Mouse (Mus musculus): ENCODE results near the gene Slbp. TPM values are rescaled to one million over a fixed set of nuclear protein-coding genes. Genes with fewer than 3 reads are reported as not detected.

Gene Slbp
- total RNA-seq, 1 experiment from 2014 or later: 286 TPM

DNA sequence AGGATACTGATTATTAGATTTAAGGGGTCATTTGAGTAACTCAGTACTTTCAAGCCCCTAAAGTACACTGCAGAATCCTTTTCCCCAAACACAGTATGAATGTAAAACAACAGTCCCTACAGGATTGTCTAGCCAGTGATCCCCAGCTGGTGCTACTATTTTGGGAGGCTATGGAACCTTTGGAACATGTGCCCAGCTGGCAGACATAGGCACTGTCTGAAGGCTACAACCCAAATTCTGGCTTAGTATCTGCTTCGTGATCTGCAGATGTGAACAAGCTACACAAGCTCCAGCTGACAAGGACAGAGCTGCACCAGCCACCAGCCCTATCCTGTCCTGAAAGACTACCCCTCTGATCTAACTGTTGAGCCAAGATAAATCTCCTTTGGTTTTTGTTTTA is 19.8 kb downstream of the Slbp start:
- no peak for ATAC-seq (replicated peaks; ENCODE audit: low read depth, poor library complexity, severe bottlenecking)

DNA sequence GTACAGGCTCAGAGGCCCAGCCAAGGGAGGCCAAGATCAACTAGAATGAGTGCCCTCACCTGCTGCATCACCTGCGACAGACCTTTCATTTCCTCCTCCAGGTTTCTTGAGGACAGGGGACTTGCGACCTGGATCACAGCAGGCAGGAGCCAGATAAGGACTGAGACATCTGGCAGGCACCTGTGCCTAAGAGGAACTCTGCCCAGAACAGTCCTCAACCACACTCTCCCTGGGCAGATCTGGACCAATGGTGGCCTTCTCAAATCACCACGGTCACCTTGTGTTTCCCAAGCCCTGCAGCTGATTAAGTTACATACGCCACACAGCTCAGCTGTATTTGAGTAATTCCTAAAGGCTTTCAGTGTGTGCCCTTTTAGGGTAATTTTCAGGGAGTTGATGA is 21.8 kb downstream of the Slbp start:
- ATAC-seq (replicated peaks; ENCODE audit: low read depth, poor library complexity, severe bottlenecking): no peak

DNA sequence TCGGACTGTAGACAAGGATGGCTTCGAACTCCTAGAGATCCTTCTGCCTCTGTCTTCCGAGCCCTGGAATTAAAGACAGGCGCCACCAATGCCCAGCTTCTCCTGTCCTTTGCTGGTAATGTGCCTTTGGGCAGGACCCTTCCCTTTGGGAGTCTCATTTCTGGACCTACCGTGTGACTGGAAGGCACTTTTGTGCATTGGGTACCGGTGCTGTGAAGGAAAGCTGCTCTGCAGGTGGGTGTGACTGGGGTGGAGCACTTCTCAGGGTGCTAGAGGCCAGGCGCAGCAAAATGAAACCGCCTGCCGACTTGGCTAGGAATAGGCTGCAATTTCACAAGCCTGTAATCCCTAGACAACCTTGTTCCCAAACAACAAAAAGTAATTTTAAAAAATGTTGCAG is 22.3 kb downstream of the Slbp start:
- no peak for ATAC-seq (replicated peaks; ENCODE audit: low read depth, poor library complexity, severe bottlenecking)

DNA sequence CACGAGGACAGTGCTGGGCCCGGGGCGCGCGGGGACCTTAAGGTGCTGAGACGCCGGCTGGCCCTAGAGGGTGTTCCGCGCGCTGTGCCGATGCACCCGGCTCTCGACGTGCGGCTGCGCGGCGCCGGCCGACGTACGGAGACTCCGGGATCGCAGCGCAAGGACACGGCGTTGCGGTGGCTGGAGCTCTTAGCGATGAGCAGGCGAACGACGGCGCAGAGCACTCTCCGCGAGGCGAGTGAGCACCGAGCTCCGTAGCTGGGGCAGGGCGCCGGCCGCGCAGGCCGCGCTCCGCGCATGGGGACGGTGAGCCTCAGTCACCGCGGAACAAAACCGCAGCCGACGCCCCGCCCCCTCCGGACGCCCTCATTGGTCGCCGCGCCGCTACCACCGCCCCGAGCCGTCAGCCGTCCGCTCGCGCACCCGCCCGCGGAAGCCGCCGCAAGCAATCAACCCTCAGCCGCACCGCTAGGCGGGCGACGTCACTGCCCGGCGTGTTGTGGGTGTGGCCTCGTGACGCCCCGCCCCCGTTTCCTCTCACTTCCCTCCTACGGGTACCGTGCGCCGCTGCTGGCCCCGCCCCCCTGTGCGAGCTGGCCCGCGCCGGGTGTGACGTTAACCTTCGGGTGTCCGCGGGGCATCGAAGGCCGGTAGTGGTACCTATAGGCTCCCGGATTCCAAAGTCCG is 22.9 kb downstream of the Slbp start, which contains the start of the genes Fam53a and Gm9903:
Gene Fam53a, minus strand, starts transcription at position 335 of the 687 bp plus-strand sequence.
Gene Gm9903, plus strand, starts transcription at position 625 of the 687 bp plus-strand sequence.
- ATAC-seq (replicated peaks; ENCODE audit: low read depth, poor library complexity, severe bottlenecking): peak; percentile 89

DNA sequence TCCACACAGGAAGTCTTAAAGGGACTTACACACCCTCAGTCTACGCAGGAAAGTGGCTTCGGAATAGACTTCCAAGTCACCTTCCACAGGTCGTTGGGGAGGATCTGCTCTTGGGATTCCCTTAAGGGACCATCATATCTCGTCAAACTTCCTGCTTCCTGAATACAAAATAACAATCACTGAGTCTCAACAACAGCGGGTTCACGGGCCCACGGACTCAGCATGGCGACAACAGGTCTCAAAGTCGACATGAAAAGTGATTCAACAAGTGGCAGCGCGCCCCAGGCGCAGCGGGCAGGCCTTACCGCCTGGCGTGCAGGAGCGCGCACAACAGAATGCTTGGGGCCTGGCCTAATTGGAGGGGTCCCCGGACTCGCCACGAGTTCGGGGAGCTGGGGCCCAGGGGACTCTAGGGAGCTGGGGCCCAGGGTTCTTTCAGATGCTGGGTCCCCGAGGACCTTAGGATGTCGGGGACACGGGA is 23.5 kb downstream of the Slbp start:
- ATAC-seq (replicated peaks; ENCODE audit: low read depth, poor library complexity, severe bottlenecking): peak; percentile 10; the same call in 1 of the 2 replicates

DNA sequence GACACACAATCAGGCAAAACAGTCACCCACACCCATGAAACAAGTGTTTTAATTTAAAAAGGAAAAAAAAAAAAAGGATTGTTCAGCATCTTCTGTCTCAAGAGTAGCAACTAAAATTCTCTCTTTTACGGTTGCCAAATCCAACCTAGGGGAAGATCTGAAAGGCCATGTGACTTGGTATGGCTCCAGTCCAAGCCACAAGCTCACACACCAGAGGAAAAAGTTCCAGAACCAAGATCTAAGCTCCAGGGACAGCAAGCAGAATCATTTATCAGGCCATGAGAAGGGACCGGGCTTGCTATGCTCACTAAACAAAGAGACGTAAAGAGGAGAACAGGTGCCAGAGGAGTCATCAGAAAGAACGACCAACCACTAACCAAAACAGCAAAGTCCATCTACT is 24.4 kb downstream of the Slbp start:
- ATAC-seq (replicated peaks; ENCODE audit: low read depth, poor library complexity, severe bottlenecking): no peak

DNA sequence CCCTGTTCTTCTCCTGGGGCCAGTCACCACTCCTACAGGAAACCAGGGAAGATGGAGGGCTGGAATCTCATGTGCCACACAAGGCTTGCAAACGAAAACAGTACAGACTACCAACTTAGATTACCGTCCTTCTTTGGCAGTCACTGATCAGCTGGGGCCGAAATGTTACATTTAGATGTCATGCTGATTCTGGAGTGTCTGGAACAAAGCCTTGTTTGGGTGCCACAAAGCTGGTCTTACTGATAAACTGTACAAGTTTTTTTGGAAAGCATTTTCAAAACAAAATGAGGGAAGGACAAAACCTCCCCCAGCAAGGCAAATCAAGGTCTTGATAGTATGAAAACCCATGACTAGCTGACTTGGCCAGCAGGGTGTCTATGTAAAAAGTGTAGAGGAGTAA is 28.6 kb downstream of the Slbp start:
- ATAC-seq (replicated peaks; ENCODE audit: low read depth, poor library complexity, severe bottlenecking): no peak

DNA sequence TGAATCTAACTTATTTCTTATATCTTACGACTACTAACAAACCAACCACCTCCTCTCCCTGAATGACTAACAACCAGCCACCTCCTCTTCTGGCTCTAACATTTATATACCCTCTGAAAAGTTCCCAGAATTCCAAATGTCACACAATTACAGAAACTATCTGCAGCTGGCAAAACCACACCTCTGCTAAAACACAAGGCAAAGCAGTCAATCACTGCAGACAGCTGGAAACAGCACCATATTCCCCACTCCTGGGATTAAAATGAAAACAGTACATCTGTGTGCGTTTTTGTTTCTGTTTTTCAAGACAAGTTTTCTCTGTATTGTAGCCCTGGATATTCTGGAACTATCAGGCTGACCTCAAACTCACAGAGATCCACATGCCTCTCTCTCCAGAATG is 29.7 kb downstream of the Slbp start:
- ATAC-seq (replicated peaks; ENCODE audit: low read depth, poor library complexity, severe bottlenecking): no peak

DNA sequence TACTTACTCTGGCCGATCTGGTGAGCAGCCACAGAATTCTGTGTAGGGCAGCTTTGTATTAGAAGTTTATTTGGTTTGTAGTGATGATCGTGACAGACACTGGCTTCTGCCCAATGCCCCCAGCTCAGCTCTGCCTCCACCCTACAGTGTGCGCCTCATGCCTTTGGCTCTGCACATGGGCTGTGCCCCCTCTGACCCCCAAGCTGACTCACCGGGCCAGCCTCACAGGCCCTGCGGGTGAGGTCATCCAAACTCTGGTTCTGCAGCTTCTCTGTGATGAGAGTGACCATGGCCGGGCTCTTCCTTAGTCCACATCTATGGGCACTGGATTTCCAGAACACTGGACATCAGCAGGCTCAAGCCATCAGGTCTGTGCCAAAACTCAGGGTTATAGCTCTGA is 38.0 kb downstream of the Slbp start:
- ATAC-seq (replicated peaks; ENCODE audit: low read depth, poor library complexity, severe bottlenecking): no peak

DNA sequence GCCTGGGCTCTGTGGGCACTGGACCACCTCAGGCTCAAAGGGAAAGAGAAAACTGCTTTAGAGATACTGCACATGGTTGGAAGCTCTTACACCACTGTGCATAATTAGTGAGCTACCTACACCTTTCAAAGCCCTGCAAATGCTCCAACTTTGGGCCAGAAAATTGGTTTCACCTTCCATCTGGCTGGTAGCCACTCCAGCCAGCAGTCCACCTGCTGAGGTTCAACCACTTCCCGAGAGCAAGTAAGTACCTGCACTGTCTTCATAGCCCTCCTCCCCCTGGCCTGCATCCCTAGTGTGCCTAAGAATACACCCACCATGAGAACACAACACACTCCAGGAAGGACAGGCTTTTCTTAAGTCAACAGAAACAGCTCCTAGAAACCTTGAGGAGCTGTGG is 40.6 kb downstream of the Slbp start:
- ATAC-seq (replicated peaks; ENCODE audit: low read depth, poor library complexity, severe bottlenecking): no peak

DNA sequence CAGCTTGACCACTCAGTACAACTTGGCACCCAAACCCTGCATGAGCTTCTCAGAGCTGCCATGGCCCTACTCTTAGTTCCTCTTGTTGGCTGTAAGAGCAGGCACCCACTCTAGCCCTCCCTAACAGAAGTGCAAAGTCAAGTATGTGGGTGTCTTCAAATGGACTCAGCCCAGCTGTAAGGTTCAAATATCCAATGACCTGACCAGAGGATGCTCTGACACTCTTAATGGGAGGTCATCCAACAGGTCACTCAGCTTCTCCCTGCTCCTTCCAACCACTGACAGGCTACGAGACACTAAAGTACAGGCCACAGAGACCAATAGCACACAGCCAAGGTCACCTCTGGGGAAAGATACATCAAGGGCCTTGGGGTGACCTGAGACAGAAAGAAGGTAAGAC is 43.1 kb downstream of the Slbp start:
- ATAC-seq (replicated peaks; ENCODE audit: low read depth, poor library complexity, severe bottlenecking): no peak

DNA sequence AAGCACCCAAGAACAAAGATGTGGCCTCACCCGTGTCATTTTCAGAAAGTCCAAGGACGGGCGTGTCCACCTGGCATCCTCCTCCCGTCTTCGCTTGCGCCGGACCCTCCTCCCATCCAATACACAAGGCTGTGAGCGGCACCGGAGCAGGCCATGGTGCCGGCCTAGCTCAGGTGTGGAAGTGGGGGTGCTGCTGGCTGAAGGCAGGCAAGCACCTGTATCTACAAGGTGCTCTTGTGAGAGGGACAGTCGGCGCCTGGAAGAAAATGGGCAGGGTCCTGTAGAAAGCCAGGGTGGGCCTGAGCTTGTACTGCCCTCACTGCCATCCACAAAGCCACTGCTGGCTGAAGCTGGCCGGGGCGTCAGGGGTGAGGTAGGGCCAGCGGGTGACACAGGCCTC is 44.9 kb downstream of the Slbp start:
- no peak for ATAC-seq (replicated peaks; ENCODE audit: low read depth, poor library complexity, severe bottlenecking)

DNA sequence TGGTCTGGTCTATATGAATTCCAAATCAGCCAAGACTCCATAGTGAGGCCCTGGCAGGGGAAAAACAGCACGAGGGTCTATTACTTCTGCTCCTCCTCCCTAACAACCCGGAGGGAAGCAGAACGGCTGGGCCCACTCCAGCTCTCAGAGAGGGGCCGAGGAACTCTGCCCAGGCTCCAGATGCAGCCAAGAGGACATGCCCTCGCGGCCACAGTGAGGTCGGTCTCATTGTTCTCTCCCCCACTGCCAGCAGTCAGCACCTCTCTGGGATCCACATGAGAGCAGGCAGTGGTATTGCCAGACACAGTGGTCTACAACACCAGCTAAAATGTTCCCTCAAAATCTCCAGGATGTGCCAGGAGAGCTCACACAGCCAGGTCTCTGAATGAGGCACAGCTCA is 45.7 kb downstream of the Slbp start:
- ATAC-seq (replicated peaks; ENCODE audit: low read depth, poor library complexity, severe bottlenecking): no peak

DNA sequence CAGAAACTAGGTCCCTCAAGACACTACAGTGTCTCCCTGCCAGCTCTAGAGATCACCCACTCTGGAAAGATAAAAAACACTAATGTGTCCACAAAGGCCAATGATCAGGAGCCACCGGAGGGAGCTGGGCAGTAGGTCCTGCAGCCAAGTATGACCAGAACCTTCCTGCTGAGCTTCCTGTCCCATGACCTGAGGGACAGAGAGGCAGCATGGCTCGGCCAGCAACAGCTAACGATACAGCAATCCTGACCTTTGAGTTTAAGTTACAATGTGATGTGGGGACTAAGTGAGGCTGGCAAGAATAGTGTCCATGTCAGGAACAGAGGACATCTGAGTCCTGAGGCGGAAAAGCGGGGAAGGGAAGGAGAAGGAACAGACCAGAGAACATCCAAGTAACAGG is 47.1 kb downstream of the Slbp start:
- no peak for ATAC-seq (replicated peaks; ENCODE audit: low read depth, poor library complexity, severe bottlenecking)

DNA sequence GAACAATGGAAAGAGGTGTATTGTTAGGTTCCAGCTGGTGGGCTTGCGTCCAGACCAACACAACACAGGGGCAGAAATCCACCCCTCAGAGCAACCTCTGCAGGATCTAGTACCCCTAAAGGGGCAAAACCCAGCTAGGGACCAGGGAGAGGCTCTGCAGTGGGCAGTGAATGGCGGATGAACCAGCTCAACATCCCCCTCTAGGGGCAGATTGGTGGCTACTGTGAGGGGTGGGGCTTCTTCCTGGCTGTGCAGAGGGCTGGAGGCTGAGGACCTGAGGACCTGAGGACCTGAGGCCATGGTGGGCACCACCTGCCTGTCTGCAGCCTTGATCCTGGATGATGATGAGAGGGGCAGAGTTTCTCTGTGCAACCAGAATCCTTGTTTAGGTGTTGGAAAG is 58.8 kb downstream of the Slbp start:
- ATAC-seq (replicated peaks; ENCODE audit: low read depth, poor library complexity, severe bottlenecking): peak; percentile 64; the same call in 1 of the 2 replicates

DNA sequence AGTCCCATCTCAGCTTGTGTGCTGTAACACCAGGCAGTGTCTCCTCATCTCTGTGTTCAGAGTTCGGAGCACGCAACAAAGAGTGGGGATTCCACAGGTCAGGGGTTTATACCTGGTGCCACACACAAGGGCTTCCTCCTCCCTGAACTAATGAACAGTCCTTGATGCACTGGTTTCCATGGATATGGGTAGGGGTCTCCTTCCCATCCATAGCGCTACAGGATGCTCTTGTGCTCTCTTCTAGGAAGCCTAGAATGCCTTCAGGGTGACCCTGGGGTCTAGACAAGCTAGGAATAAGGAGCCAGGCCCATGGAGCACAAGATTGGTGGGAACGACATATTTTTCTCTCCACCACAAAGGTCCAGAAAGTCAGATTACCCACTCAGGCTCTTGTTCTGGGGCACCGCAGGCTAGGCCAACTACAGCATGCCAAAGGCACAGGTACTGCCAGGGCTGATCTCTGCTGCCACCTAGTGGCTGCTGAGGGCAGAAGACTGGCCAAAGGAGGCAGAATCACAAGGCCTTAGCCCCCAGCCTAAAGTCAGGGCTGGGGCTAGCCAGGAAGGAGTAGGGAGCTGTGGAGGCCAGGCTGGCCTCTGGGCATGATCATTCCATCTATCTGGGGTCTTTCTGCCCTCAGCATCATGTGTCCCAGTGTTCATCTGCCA is 63.0 kb downstream of the Slbp start:
- peak; percentile 88 for ATAC-seq (replicated peaks; ENCODE audit: low read depth, poor library complexity, severe bottlenecking)

DNA sequence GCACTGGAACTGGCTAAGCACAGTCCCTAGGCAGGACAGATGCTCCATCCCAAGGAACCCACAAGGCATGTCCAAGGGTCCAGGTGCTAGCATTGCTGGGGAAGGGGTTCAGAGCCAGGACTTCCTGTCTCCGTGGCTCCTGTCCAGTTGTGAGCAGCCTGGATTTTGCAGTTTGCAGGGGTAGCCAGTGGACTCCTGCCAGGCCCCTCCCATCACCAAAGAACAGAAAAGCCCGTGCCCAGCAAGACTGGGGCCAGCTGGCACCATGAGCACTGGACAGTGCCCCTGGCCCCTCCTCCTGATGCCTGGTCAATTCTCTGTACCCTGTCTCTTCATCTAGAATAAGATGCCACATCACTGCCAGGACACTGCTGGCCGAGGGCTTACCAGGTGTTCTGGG is 64.3 kb downstream of the Slbp start:
- ATAC-seq (replicated peaks; ENCODE audit: low read depth, poor library complexity, severe bottlenecking): no peak

DNA sequence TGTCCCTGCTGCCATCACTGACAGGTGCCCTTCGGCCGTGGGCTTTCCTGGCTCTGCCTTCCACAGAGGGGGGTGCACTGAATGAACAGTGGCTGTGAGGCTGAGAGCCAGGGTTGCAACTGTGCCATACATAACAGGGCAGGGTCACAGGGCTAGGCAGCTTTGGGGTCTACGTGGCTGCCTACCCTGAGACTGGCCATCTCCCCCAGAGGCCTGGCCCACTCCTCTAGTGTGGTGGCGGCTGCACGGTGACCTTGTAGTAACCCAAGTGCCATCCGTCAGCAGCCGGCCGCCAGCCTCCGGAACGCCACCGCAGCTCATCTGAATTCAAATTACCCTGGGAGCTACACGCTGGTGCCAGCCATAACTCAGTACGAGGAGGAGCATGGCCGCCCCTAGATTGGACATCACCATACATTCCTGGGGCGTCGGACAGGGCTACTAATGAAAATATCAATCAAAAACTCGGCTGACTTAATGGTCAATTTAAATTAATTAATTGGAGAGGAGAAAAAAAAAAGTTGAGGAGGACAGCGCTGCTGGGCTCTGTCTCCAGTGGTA is 64.8 kb downstream of the Slbp start:
- no peak for ATAC-seq (replicated peaks; ENCODE audit: low read depth, poor library complexity, severe bottlenecking)

Measured in common myeloid progenitor, adult 5-6 weeks (primary cell).